Mouse (Mus musculus) testis, adult 2 months (tissue): ENCODE results near the gene Ift88. TPM values are rescaled to one million over a fixed set of nuclear protein-coding genes. Genes with fewer than 3 reads are reported as not detected.

Source experiments
- H3K27ac ChIP-seq: fragments of 200-500 bp; 2 replicates; pipeline ENCODE4 v1.5.1; 2012; ENCODE audit warnings: low read depth, low read length; ENCODE audit not compliant: control insufficient read depth, insufficient read depth
- H3K27me3 ChIP-seq: fragments of 200-500 bp; 2 replicates; pipeline ENCODE4 v1.6.1; 2012; ENCODE audit warnings: mild to moderate bottlenecking, low read length, moderate library complexity; ENCODE audit not compliant: control insufficient read depth, insufficient read depth
- H3K36me3 ChIP-seq: fragments of 200-500 bp; 2 replicates; pipeline ENCODE4 v1.6.1; 2012; ENCODE audit warnings: mild to moderate bottlenecking, low read length; ENCODE audit not compliant: control insufficient read depth, insufficient read depth
- H3K4me1 ChIP-seq: fragments of 200-500 bp; 2 replicates; pipeline ENCODE4 v1.6.1; 2012; ENCODE audit warnings: low read length; ENCODE audit not compliant: control insufficient read depth, insufficient read depth
- H3K4me3 ChIP-seq: fragments of 200-500 bp; 2 replicates; pipeline ENCODE4 v1.5.1; 2012; ENCODE audit warnings: low read depth, mild to moderate bottlenecking, low read length, moderate library complexity, mixed read lengths; ENCODE audit not compliant: control insufficient read depth
- CTCF ChIP-seq: fragments of 200-500 bp; IDR thresholded peaks from 2 replicates; pipeline ENCODE4 v1.5.1; 2012; ENCODE audit warnings: low read depth, mild to moderate bottlenecking, inconsistent platforms, low read length, moderate library complexity; ENCODE audit not compliant: control insufficient read depth, insufficient read depth, insufficient replicate concordance
- POLR2A ChIP-seq: fragments of 200-500 bp; IDR thresholded peaks from 2 replicates; pipeline ENCODE4 v1.6.1; 2012; ENCODE audit warnings: low read depth, mild to moderate bottlenecking, inconsistent platforms, low read length, moderate library complexity; ENCODE audit not compliant: control insufficient read depth
- polyA plus RNA-seq: library from polyadenylated mRNA; depleted of rRNA; stranded (reverse); fragments of >200 nt; gene quantifications from 2 replicates; pipeline ENCODE4 v1.2.3, GENCODE M21; 2012

The Ift88 gene
- polyA plus RNA-seq, 1 experiment, result 27.3 TPM

GRCm38 (mm10) chr14:57391621-57392020, 32.2 kb upstream of the Ift88 start:
- Histone ChIP-seq H3K4me1 (no peaks in the 10 kb centered on the region), H3K27ac (no peak overlapping the region), H3K36me3 (no peaks in the 10 kb centered on the region), H3K27me3 (no peaks in the 10 kb centered on the region), H3K4me3 (no peak overlapping the region)
- no peak for TF ChIP-seq POLR2A
- TF ChIP-seq CTCF, result no peak

- TF ChIP-seq POLR2A, result no peak
- H3K4me3 ChIP-seq, result no peak overlapping the region
- no peaks in the 10 kb centered on the region for H3K36me3 ChIP-seq
- H3K27ac ChIP-seq, result no peak overlapping the region
- no peaks in the 10 kb centered on the region for H3K4me1 ChIP-seq
- no peaks in the 10 kb centered on the region for H3K27me3 ChIP-seq
Measured at GRCm38 (mm10) chr14:57392278-57392677, 31.6 kb upstream of the Ift88 start.

GRCm38 (mm10) chr14:57395470-57395869, 28.4 kb upstream of the Ift88 start:
- Histone ChIP-seq H3K4me3 (no peak overlapping the region), H3K27me3 (no peaks in the 10 kb centered on the region), H3K4me1 (peaks cover 4% of the 10 kb centered on the region), H3K27ac (no peak overlapping the region), H3K36me3 (no peaks in the 10 kb centered on the region)
- TF ChIP-seq CTCF (no peak), POLR2A (no peak)

DNA sequence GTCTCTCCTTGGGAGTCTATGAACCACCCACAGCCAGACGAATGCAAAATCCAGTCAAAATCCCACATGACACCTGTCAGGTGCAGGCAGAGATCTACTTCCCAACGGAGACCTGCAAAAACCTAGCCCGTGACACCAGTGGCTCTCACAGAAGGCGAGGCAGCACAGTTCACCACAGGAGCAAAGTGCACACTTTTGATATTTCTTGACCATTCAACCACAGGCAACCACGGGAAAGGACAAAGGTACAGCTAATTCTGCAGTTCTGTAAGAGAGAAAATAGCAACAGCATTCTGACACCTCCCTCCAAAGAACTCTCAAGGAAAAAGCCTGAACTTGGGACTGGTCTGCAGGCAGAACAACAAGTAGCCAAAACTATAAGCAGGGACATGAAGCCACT, 26.6 kb upstream of the Ift88 start:
- Histone ChIP-seq H3K27ac (no peak overlapping the region), H3K4me3 (no peak overlapping the region), H3K27me3 (no peaks in the 10 kb centered on the region), H3K36me3 (no peaks in the 10 kb centered on the region), H3K4me1 (peaks cover 4% of the 10 kb centered on the region)
- no peak for TF ChIP-seq POLR2A
- no peak for TF ChIP-seq CTCF

DNA sequence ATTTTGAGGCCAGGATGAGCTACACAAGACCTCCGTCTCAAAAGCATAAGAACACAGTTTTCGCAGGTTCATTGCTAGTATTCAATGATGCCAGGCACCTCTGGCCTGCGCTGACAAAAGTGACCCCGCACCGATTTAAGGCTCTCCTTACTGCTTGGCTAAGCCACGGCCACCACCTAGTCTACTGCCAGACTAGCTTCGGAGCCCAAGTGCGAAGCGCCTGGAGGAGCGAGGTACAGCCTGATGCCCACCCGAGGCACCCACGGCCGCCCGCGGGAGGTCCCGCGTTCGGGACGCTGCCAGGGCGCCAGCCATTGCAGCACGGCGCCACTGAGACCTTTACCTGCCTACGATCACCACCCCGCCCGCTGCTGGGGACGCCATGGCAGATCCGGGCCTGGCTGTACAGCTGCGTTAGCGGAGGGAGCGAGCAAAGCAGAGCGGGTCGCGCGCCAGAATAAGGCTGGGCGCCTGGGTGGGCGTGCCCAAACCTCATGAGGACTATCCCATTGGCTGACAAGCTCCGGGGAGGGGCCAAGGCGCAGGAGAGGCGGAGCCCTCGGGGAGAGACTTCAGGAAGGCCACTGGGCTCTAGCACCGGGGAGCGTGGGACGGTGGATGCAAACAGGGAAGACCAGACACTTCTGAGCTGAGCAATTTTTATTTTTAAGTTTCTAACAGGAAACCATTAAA, 25.7 kb upstream of the Ift88 start, which contains the start of gene Cryl1:
Cryl1 (minus strand) TSS at position 465 of the 693 bp plus-strand sequence.
- peak; percentile 68 for TF ChIP-seq POLR2A
- no peak for TF ChIP-seq CTCF
- Histone ChIP-seq H3K36me3 (no peaks in the 10 kb centered on the region), H3K27me3 (no peaks in the 10 kb centered on the region), H3K27ac (peak within 1 kb of the TSS; percentile 37; the same call in 1 of the 2 replicates), H3K4me3 (peak within 1 kb of the TSS; percentile 84), H3K4me1 (peaks cover 4% of the 10 kb centered on the region)

- peak overlapping the region; percentile 84; the same call in 1 of the 2 replicates for H3K4me3 ChIP-seq
- TF ChIP-seq CTCF (no peak), POLR2A (no peak)
- H3K27ac ChIP-seq, result peak overlapping the region; percentile 37; the same call in 1 of the 2 replicates
Measured at GRCm38 (mm10) chr14:57398813-57399427, 24.9 kb upstream of the Ift88 start.

GRCm38 (mm10) chr14:57402815-57403214, 21.0 kb upstream of the Ift88 start:
- TF ChIP-seq POLR2A, result no peak
- no peak for TF ChIP-seq CTCF
- peaks cover 8% of the 10 kb centered on the region for H3K4me1 ChIP-seq
- H3K27ac ChIP-seq, result no peak overlapping the region
- H3K36me3 ChIP-seq, result no peaks in the 10 kb centered on the region
- H3K4me3 ChIP-seq, result no peak overlapping the region
- H3K27me3 ChIP-seq, result no peaks in the 10 kb centered on the region

More at GRCm38 (mm10) chr14:57398813-57399427, 24.9 kb upstream of the Ift88 start:
- Histone ChIP-seq H3K27me3 (no peaks in the 10 kb centered on the region), H3K4me1 (peaks cover 4% of the 10 kb centered on the region), H3K36me3 (no peaks in the 10 kb centered on the region)
